Mouse (Mus musculus): ENCODE measurements around the gene Trdn.

The Trdn gene

GRCm38 (mm10) chr10:33370534-33370933, 290.2 kb downstream of the Trdn start:
- no peak for DNase-seq (ENCODE audit: low read depth, low spot score)

GRCm38 (mm10) chr10:33375474-33376029, 295.2 kb downstream of the Trdn start:
- no peak for DNase-seq (ENCODE audit: low read depth, low spot score)

All from telencephalon, adult 2 months (tissue).